Mouse (Mus musculus) kidney, adult 2 months (tissue): ENCODE measurements around the gene Neurod2.

ENCODE experiments used
- CTCF ChIP-seq: fragments of 200-500 bp; conservative IDR thresholded peaks from 2 replicates; pipeline ENCODE4 v1.5.1; 2011; ENCODE audit warnings: low read depth, mild to moderate bottlenecking, control low read depth, low read length, moderate library complexity, mixed read lengths; ENCODE audit not compliant: insufficient read depth, insufficient read length
- POLR2A ChIP-seq: fragments of 200-500 bp; IDR thresholded peaks from one replicate; pipeline ENCODE4 v1.6.1; 2011; ENCODE audit warnings: low read depth, low read length, control low read depth

DNA sequence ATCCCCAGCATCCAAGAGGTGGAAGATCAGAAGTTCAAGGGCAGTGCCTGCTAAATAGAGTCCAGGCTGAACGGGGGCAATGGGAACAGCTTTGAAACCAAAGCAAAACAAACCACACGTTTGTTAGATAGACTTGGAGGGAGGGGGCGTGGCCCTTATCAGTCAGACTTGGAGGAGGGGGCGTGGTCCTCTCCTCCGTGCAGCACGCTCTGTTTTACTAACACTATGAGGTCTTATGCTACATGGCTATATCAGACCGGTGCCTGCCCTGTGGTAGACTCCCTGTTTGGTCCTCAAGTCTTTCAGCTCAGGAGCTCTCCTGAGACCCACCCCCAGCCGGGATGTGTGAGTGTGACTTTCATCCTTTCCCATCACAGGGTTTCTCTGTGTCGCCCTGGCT is 5.8 kb upstream of the Neurod2 start:
- TF ChIP-seq CTCF (no peak), POLR2A (no peak)
